Mouse (Mus musculus) liver, embryonic 11.5 days (tissue): ENCODE data around the gene Enpp3. TPM values are rescaled to one million over a fixed set of nuclear protein-coding genes. Genes with fewer than 3 reads are reported as not detected.
A peak's percentile ranks its signal among the peaks of the same experiment; 100 is the strongest.

Experiments used
- ATAC-seq: fragments of 200-750 bp; cut with Nextera tagmentation; replicated peaks from 2 replicates; pipeline ENCODE4 v1.8.0; 2017; ENCODE audit warnings: moderate number of reproducible peaks, mild to moderate bottlenecking, moderate TSS enrichment, moderate library complexity; ENCODE audit not compliant: low FRiP score
- DNase-seq: peaks from one replicate; pipeline ENCODE4 v3.0.0-alpha.2; 2017; ENCODE audit warnings: low spot score
- H3K27ac ChIP-seq: fragments of 300-500 bp; sonication (generic); 2 replicates; pipeline ENCODE4 v1.5.1; 2014; ENCODE audit warnings: mild to moderate bottlenecking, low read depth, low read length, control low read depth
- H3K27me3 ChIP-seq: fragments of 300-500 bp; sonication (generic); replicated peaks from 2 replicates; pipeline ENCODE4 v1.6.1; 2014; ENCODE audit warnings: low read length, mixed read lengths; ENCODE audit not compliant: control insufficient read depth, insufficient read depth
- H3K36me3 ChIP-seq: fragments of 300-500 bp; sonication (generic); 2 replicates; pipeline ENCODE4 v1.6.1; 2014; ENCODE audit warnings: mild to moderate bottlenecking, low read length, moderate library complexity, mixed read lengths; ENCODE audit not compliant: control insufficient read depth, insufficient read depth
- H3K4me1 ChIP-seq: fragments of 300-500 bp; sonication (generic); replicated peaks from 2 replicates; pipeline ENCODE4 v1.6.1; 2014; ENCODE audit warnings: low read length, mixed read lengths; ENCODE audit not compliant: control insufficient read depth, insufficient read depth
- H3K4me2 ChIP-seq: fragments of 300-500 bp; sonication (generic); 2 replicates; pipeline ENCODE4 v1.6.1; 2014; ENCODE audit warnings: mild to moderate bottlenecking, control low read depth, moderate library complexity
- H3K4me3 ChIP-seq: fragments of 300-500 bp; sonication (generic); 2 replicates; pipeline ENCODE4 v1.5.1; 2014; ENCODE audit warnings: low read depth, low read length, control low read depth
- H3K9ac ChIP-seq: fragments of 300-500 bp; sonication (generic); 2 replicates; pipeline ENCODE4 v1.6.1; 2014; ENCODE audit warnings: low read depth, low read length, control low read depth
- H3K9me3 ChIP-seq: fragments of 300-500 bp; sonication (generic); 2 replicates; pipeline ENCODE4 v1.6.1; 2016; ENCODE audit warnings: low read length, inconsistent platforms, mixed read lengths; ENCODE audit not compliant: control insufficient read depth
- WGBS: fragments of 180-500 bp; shearing (Covaris S2); extraction: QIAGEN DNeasy Blood & Tissue Kit; methylation state at CpG from one replicate; pipeline ENCODE4 v1.1.7; 2014; 5-methylcytosine and 5-hydroxymethylcytosine counted together
- polyA plus RNA-seq: library from polyadenylated mRNA; unstranded; fragments of >200 nt; fragmentation: Nextera tagmentation; extraction: Ambion mirVana; gene quantifications from 2 replicates; pipeline ENCODE4 v1.2.1, GENCODE M21; 2014

Gene Enpp3
- polyA plus RNA-seq, 1 experiment from 2014 or later = 2.4 TPM

DNA sequence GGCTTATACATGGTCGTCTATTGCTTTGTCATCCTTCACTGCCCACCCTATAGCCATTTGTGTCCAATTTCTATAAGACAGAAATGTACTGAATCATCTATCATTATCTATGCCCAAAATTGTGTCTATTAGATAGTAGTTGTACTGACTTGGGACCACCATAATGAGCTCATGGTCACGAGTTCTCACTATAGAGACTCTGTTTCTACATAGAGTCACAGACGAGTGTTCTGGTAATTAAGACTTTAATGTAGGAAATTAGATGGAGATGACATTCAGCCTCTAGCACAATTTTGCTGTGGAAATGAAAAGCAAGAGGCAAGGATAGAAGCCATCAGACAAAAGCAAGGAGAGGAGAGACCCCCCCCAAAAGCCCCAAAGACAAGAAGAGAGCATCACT, 78.0 kb downstream of the Enpp3 start:
- ATAC-seq (no peak), DNase-seq (no peak)
- H3K9ac ChIP-seq = no peak overlapping the region

GRCm38 (mm10) chr10:24763257-24763656, 79.4 kb downstream of the Enpp3 start:
- Histone ChIP-seq H3K4me2 (no peak overlapping the region), H3K36me3 (no peaks in the 10 kb centered on the region), H3K9ac (no peak overlapping the region), H3K27ac (no peak overlapping the region), H3K4me3 (no peak overlapping the region), H3K27me3 (no peaks in the 10 kb centered on the region), H3K4me1 (peaks cover 1% of the 10 kb centered on the region; the same call in 1 of the 2 replicates), H3K9me3 (no peaks in the 10 kb centered on the region)
- WGBS = 87% methylated on average over 3 of the region's 3 CpGs
- no peak for ATAC-seq
- DNase-seq = no peak

More for the DNA sequence above, 78.0 kb downstream of the Enpp3 start:
- Histone ChIP-seq H3K4me1 (no peaks in the 10 kb centered on the region), H3K4me3 (no peak overlapping the region), H3K4me2 (no peak overlapping the region), H3K27ac (no peak overlapping the region), H3K27me3 (no peaks in the 10 kb centered on the region), H3K36me3 (no peaks in the 10 kb centered on the region), H3K9me3 (no peaks in the 10 kb centered on the region)
- 77% methylated on average over 3 of the region's 3 CpGs for WGBS

DNA sequence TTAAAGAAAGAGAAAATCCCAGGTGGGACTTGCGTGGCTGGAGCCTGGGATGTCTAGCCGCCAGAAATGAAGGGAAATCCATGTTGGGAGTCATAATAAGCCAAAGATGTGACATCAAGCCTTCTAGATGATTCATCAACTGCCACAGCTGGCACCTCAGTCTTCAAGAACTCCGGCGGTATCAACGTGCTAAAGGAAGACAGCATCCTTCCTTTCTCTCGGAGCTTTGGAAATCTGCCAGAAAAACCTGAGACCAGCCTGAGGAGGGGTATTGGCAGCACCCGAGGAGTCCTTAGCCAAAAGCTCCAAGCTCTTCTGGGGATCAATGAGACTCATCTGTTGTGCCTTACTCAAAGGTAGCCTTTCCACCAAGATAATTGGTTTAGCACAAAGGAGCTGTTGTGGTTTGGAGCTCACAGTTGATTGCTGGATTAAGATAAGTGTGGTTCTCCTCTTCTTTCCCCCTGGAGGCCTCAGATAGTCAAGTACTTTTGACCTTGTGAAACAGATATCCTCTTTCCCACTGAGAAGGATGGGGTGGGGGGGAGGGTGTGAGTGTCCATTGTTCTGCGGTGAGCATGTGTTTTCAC, 84.2 kb downstream of the Enpp3 start:
- peak; percentile 40 for DNase-seq
- H3K4me3 ChIP-seq = no peak overlapping the region
- 32% methylated on average over 8 of the region's 8 CpGs for WGBS

DNA sequence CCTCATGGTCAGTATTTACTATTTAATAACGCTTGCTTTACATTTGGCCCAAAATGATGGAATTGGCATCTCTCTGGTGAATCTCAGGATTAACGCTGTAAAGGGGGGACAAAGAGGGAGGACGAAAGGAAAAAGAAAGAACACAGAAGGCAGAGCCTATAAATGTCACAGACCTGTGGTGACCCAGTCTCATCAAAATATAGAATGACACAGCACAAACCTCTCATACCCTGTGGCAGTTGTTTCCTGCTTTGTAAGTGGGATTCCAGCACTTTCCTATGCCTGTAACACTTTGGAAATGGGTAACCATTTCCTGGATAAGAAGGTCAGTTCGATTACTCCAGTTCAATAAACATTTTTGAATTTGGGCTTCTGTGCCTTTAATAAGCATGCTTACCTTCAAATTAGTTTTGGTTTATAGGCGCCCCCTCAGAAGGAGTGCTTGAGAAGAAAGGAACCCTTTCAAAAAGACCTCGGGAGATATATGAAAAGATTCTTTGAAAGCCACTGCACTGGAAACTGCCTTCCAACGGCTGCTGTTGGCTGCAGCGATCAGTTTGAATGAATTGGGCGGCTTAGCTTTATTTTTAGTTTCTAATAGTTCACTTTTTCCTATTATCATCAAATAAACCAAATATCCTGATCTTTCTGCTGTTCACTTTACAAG, 87.6 kb downstream of the Enpp3 start:
- WGBS = 77% methylated on average over 9 of the region's 9 CpGs
- H3K27ac ChIP-seq = no peak overlapping the region
- DNase-seq = no peak

More for the DNA sequence above, 84.2 kb downstream of the Enpp3 start:
- Histone ChIP-seq H3K36me3 (no peaks in the 10 kb centered on the region), H3K4me1 (peaks cover 11% of the 10 kb centered on the region; the same call in 1 of the 2 replicates), H3K27ac (peak overlapping the region; percentile 42; the same call in 1 of the 2 replicates), H3K9me3 (no peaks in the 10 kb centered on the region), H3K4me2 (peak overlapping the region; percentile 7), H3K27me3 (no peaks in the 10 kb centered on the region), H3K9ac (no peak overlapping the region)
- ATAC-seq = peak; percentile 91

GRCm38 (mm10) chr10:24754251-24754835, 88.3 kb downstream of the Enpp3 start:
- Histone ChIP-seq H3K4me2 (peak overlapping the region; percentile 45), H3K27ac (no peak overlapping the region), H3K4me1 (peaks cover 11% of the 10 kb centered on the region; the same call in 1 of the 2 replicates), H3K4me3 (peak overlapping the region; percentile 19), H3K9me3 (no peaks in the 10 kb centered on the region), H3K36me3 (no peaks in the 10 kb centered on the region), H3K27me3 (no peaks in the 10 kb centered on the region), H3K9ac (peak overlapping the region; percentile 8; the same call in 1 of the 2 replicates)
- DNase-seq (no peak), ATAC-seq (peak; percentile 16; the same call in 1 of the 2 replicates)
- WGBS = 39% methylated on average over 11 of the region's 11 CpGs

More for the DNA sequence above, 87.6 kb downstream of the Enpp3 start:
- H3K4me3 ChIP-seq = no peak overlapping the region
- H3K36me3 ChIP-seq = no peaks in the 10 kb centered on the region
- peak overlapping the region; percentile 45; the same call in 1 of the 2 replicates for H3K4me2 ChIP-seq
- H3K4me1 ChIP-seq = peaks cover 11% of the 10 kb centered on the region; the same call in 1 of the 2 replicates
- no peak overlapping the region for H3K9ac ChIP-seq
- no peaks in the 10 kb centered on the region for H3K27me3 ChIP-seq
- ATAC-seq = no peak
- no peaks in the 10 kb centered on the region for H3K9me3 ChIP-seq

DNA sequence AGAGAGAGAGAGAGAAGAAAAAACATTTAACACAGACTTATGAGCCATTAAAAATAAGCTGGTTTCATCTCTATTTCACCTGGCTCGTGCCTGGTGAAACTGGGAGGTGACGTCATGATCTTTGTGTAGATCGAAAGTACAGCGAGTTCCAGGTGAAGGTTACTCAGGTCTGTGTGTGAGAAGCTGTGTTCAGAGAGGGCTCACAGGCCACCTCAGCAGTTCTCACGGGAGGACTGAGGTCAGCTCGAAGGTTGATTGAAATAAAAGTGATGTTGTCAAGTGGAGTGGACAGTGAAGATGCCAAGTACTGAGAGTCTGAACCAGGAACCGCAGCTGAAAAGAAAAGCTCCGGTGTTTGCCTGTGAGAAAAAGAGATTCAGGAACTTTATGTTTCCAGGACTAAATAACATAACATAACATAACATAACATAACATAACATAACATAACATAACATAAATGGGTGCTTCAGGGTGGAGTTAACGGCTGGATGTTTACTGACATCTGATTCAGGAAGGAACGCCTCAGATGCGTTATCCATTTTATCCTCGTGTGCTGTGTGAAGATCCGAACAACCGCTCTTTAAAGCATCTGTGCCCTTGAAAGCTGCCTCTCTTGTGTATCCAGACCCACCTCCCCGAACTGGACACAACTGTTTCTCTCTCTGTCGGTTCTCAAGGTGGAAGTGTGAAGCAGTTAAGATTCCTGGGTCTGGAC, 88.9 kb downstream of the Enpp3 start:
- Histone ChIP-seq H3K36me3 (no peaks in the 10 kb centered on the region), H3K27ac (no peak overlapping the region)

GRCm38 (mm10) chr10:24742950-24743487, 99.6 kb downstream of the Enpp3 start:
- H3K27me3 ChIP-seq = no peaks in the 10 kb centered on the region
- ATAC-seq (no peak), DNase-seq (no peak)
- WGBS = 67% methylated on average over 12 of the region's 13 CpGs
- H3K4me2 ChIP-seq = no peak overlapping the region
- no peaks in the 10 kb centered on the region for H3K36me3 ChIP-seq
- no peak overlapping the region for H3K9ac ChIP-seq
- H3K4me1 ChIP-seq = no peaks in the 10 kb centered on the region
- no peak overlapping the region for H3K4me3 ChIP-seq
- no peaks in the 10 kb centered on the region for H3K9me3 ChIP-seq
- H3K27ac ChIP-seq = no peak overlapping the region

More for the DNA sequence above, 88.9 kb downstream of the Enpp3 start:
- DNase-seq = no peak
- peak overlapping the region; percentile 45 for H3K4me2 ChIP-seq
- 64% methylated on average over 16 of the region's 16 CpGs for WGBS
- peak overlapping the region; percentile 8; the same call in 1 of the 2 replicates for H3K9ac ChIP-seq
- ATAC-seq = no peak
- H3K9me3 ChIP-seq = no peaks in the 10 kb centered on the region
- no peaks in the 10 kb centered on the region for H3K27me3 ChIP-seq
- H3K4me3 ChIP-seq = peak overlapping the region; percentile 19; the same call in 1 of the 2 replicates
- peaks cover 11% of the 10 kb centered on the region; the same call in 1 of the 2 replicates for H3K4me1 ChIP-seq
